Mouse (Mus musculus): Measurements from ENCODE around the gene Stambp.

GRCm38 (mm10) chr6:83540017-83540416 is 32.5 kb downstream of the Stambp start:
- TF ChIP-seq POLR2A (IDR thresholded peaks at IDR 0.05; ENCODE audit: extremely low read depth, insufficient read depth, low read length) = no peak
- TF ChIP-seq CTCF (IDR thresholded peaks at IDR 0.05; ENCODE audit: low read depth, low read length) = no peak
